Mouse (Mus musculus) yolk sac, embryonic 10.5 days (tissue): ENCODE results near the gene Wdr20.
"Not testable (repeated sequence)": the region's sequence is repeated elsewhere in the genome, so short reads cannot be mapped to it uniquely, and the experiment has no call there.

ENCODE experiments used
- DNase-seq: peaks from one replicate; pipeline ENCODE4 v3.0.0-alpha.2; 2017; ENCODE audit warnings: low spot score

Gene Wdr20

DNA sequence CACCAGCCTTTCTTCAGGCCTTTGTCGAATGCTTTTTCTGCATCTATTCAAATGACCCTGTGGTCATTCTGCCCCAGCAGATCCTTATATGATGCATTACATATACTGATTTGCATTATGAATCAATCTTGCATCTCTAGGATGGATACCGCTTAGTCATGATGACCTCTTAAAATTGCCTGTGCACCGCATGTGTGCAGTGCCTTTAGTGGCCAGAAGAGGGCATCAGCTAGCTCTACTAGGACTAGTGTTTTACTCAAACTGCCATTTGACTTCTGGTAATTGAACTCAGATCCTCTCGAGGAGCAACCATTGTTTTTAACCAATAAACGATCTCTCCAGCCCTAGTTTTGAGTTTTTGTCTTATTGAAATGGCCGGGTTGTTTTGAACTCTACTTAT lies 24.0 kb upstream of the Wdr20 start:
- DNase-seq: no peak

DNA sequence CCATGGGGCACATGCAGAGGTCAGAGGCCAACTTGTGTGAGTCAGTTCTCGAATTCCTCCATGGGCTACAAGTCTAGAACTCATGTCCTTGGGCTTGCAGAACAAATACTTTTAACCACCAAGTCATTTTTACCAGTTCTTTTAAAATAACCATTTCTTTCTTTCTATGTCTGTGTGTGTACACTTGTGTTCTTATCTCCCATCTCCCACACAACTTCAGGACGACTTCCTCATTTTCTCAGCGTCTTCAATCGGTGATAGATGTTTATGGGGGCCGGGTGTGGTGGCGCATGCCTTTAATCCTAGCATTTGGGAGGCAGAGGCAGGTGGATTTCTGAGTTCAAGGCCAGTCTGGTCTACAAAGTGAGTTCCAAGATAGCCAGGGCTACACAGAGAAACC lies 23.5 kb upstream of the Wdr20 start:
- no peak for DNase-seq

DNA sequence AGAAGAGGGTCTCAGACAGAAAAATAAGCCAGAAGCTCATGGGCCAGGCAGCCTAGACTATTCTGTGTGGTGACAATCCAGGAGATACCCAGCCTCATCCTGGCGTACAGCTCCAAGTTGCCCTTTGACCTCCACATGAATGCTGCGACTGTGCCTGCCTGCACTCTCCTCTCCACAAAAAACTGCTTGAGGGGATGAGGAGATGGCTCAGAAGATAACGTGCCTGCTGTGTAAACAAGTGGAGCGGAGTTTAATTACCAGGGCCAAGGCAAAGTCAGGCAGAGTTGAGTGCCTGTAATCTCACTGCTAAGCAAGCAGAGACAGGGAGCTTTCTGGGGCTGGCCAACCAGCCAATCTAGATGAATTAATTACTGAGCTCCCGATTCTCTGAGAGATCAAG lies 21.7 kb upstream of the Wdr20 start:
- peak; percentile 81 for DNase-seq

DNA sequence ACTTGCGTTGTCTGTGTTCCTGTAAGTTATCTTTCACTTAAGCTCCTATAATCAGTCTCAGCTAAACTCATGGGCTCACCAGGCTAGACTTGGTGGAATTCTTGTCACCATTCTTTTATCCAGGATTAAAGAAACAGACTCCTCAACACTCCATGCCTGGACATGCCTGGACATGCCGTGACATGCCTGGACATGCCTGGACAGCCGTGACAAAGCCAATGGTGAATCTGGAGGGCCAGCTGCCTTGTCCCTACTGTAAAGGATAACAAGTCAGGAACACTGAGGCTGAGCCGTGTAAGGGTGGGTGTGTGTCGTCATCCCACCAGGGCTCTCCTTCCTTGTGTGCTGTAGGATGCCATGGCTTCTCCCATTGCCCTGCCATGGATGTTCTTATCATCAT lies 12.7 kb upstream of the Wdr20 start:
- DNase-seq: no peak

DNA sequence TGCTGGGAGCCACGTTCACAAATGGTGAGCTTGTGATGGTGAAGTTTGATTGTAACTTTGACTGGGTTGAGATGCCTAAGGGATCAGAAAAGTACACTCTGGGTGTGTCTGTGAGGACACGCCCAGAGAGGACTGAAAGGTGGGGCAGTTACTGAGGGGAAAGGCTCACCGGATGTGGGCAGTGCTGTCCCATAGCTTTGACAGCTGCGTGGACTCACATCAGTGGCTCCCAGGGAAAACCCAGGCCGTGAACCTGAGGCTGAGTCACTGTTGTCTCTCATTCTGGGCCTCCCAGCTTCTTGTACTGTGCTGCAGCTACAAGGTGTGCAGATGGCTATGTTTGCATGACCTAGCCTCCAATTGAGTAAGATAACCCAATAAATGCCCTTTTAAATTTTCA lies 12.3 kb upstream of the Wdr20 start:
- DNase-seq: no peak

GRCm38 (mm10) chr12:110726428-110726827 lies 11.3 kb upstream of the Wdr20 start:
- DNase-seq: no peak

DNA sequence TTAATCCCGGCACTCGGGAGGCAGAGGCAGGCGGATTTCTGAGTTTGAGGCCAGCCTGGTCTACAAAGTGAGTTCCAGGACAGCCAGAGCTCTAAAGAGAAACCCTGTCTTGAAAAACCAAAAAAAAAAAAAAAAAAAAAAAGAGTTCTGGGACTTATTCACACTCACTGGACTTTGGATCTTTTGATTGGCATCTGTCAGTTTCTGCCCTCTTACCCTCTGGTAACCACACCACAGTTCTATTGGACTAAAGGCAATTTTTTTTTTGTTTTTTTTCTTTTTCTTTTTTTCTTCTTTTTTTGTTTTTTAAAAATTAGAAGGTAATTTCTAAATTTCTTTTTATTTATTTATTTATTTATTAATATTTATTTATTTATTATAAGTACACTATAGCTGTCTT lies 4.5 kb upstream of the Wdr20 start:
- DNase-seq: not testable (repeated sequence)

DNA sequence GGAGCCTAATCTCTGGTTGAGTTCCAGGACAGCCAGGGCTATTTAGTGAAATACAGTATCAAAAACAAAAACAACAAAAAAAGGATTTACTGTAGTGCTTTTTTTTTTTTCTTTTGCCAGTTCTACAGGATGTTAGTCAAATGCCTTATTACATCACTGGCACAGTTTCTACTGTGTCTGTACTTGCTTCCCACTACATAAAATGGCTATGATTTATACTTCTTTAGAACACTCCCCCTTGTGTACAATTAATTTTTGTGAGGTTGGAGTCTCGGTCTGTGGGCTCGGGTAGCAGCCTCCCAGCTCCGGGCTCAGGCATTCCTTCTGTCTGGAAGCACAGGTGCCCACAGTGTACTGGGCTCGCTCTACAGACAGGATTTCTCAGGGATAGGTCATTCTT lies 1.1 kb upstream of the Wdr20 start:
- no peak for DNase-seq

DNA sequence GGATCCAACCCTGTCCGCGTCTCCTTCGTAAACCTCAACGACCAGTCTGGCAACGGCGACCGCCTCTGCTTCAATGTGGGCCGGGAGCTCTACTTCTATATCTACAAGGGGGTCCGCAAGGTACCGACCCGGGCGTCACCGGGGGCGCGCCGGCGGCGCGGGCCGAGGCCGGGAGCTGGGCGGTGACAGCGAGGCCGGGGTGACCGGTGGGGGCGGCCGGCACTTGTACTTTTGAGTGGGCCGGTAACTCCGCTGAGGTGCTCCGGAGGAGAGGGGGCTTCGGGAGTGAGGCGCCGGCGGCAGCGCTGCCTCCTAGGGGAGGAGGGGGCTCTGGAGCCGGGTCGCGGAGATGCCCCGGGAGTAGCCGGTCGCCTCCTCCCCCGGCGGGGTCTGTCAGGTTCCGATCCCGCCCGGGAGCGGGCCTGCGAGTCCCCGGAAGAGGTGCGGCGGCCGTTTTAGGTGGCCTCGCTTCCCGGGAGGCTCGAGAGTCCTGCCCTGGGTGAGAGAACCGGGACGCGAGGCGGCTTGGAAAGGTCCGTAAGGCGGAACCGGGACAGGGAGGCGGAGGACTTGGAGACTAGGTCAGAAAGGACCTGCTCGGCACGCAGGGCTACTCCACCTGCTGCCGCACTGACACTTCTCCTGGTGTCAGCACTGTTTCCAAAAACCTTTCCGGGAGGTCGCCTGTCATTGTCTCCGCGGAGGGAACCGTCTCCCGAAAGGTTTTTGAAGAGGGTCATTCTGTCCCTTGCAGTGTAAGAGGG lies 596 bp downstream of the Wdr20 start:
- peak; percentile 24 for DNase-seq

DNA sequence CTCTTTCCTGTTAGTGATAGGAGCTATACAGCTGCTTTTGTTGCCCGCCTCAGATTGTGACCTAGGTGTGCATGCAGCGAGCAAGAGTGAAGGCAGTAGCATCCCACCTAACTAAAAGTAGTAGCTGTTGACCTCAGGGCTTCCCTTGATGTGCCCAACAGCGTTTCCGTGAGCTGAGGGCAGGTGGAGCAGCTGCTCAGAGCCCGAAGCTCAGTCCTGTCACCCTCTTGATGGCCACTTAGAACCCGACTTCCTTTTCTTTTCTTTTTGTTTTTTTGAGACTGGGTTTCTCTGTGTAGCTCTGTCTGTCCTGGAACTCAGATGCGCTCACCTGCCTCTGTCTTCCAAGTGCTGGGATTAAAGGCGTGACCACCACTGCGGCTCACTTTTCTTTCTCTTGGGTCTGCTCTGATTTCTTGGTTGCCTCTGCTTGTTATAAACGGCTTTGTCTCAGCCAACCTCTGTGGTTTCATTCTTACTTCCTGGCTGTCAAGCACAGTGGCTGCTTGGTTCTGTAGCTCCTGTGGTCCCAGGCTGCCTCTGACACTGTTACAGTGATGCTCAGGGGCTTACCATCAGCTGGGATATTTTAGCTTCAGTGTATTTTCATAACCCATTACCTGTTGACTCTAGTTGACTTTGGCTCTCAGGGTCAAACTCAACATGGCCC lies 13.2 kb downstream of the Wdr20 start:
- no peak for DNase-seq

- no peak for DNase-seq
Measured at GRCm38 (mm10) chr12:110752703-110753102, 15.0 kb downstream of the Wdr20 start.

- DNase-seq: no peak
Measured at GRCm38 (mm10) chr12:110753976-110754375, 16.2 kb downstream of the Wdr20 start.

GRCm38 (mm10) chr12:110757161-110757560 lies 19.4 kb downstream of the Wdr20 start:
- peak; percentile 7 for DNase-seq

- DNase-seq: no peak
Measured at GRCm38 (mm10) chr12:110758932-110759331, 21.2 kb downstream of the Wdr20 start.

DNA sequence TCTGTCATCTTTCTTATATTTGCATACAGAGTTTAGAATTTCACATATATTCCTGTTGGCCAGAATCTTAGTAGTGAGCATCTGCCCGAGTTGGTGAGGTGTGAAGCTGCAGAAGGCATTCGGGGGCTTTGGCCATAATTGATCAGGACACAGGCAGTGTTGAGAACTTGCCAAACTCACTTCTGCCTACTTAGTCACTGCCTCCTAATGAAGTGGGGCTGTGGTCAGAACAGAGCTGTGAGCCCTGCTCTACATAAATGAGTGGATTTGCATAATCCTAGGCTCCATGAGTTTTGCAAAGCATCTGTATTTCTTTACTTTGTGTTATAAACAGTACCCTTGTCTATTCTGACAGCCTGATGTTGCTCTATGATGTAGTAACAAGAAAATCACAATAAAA lies 24.6 kb downstream of the Wdr20 start:
- DNase-seq: no peak

GRCm38 (mm10) chr12:110764531-110764930 lies 26.8 kb downstream of the Wdr20 start:
- no peak for DNase-seq

DNA sequence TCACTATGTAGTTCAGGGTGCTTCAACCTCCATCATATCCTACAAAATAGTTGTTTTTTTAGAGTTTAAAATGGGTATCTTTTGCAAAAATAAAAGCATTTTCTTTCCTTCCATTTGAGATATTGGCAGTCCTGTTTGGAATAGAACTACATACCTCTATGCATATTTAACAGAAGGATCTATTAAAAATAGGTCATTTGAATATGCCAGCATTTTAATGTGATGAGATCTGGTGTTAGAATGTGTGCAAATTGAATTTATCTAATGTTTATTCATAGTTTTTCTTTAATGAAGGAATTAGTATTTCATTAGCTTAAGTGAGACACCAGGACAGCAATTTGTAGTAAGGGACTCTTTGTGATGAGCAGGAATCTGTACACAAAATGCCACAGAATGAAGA lies 30.8 kb downstream of the Wdr20 start:
- no peak for DNase-seq

DNA sequence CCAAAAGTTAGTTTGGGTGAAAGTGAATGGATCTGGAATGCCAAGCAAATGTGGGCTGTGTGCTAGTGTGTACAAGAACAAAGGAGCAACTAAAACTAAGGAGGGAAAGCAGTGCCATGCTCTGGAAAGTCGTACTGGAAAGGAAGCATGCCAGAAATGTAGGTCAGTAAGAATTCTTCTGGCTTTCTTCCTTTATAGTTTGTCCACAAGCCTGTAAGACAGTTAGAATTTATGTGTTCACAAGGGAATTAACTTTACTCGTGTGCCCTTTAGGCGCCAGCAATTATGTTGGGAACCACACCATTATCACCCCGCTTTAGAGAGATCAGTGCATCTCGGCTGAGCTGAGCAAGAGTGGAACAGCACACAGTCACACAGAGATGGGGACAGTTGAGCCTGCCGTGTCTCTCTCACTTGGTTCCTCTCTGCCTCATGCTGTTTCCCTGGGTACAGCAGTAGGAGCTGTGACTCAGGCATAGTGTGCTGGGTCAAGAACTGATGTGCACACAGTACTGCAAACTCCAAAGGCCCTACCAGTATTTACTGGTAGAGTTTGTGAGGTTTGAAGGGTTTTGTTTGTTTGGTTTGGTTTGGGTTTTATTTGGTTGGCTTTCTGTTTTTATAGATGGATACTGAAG lies 32.0 kb downstream of the Wdr20 start:
- DNase-seq: no peak

DNA sequence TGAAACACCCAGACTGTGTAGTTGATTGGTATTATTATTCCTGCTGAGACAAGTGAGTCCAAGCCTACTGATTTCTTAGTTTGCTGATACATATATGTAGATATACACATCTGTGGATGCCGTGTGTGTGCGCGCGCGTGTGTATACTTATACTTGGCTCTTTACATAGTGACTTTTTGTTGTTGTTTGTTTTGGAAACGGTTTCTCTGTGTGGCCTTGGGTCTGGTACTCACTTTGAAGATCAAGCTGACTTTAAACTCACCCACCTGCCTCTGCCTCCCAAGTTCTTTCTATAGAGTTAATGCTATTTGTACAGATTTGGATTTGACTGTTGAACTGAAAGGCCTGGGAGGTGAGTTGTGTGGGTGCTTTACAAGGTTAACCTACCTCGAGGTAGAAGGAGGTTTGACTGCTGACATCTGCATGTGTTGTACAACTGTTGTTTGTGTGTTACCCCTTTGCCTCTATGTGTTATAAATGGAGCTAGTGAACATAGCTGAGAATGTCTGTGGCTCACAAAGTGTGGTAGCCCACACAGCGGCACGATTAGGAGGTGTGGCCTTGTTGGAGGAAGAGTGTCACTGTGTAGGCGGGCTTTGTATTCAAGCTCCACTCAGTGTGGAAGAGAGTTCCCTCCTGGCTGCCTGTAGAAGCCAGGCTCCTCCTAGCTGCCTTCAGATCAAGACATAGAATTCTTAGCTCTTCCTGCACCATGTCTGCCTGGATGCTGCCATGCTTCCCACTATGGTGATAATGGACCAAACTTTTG lies 32.9 kb downstream of the Wdr20 start:
- no peak for DNase-seq

DNA sequence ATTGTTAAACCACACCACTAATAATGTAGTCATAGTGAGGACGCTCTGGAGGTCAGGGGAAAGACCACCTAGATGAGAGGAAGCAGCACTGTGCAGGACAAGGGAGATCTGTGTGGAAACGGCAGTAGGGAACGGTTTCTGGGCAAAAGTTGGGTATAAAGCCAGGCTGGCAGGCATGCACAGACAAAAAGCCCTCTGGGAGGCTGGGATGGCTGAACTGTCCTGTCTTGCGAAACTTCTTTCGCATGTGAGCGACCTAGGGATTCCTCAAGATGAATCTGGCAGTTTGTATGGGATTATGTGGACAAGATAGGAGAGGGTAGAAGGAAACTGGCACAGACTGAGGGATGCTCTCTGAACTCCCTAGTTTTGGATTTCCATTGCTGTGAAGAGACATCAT lies 34.2 kb downstream of the Wdr20 start:
- DNase-seq: no peak

DNA sequence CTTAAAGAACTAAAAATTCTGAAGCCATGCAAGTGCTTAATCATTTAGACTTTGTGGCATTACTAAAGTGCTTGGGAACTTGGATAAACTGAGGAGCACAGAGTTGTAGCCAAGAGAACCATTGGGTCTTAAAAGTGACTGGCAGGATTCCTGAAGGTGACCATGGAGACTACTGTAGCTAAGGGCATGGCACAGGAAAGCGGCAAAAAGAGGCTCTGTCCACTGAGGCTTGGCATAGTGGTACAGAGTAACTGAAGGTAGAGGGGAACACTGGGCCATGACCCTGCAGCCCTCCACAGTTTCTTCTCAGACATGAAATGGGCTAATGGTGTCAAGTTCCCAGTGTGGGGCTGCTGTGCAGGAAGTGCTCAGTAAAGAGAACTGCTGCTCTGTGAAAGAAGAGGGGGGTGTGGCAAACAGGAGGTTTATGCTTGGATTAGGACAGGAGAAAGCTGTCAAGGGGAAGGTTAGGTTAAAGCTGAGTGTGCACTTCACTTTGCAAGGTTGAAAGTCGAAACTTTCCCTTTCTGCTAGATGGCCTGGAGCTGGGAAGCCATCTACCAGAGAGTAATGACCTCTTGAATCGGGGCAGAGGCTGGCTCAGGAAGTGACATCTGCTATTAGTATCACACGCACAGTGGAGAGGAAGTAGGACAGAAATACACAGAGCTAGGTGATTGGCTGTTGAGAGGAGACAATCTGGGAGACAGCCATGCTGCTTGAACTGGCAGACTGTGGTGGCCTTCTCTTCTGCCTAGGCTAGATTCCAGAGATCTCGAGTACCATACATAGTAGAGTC lies 38.1 kb downstream of the Wdr20 start:
- DNase-seq: peak; percentile 34

DNA sequence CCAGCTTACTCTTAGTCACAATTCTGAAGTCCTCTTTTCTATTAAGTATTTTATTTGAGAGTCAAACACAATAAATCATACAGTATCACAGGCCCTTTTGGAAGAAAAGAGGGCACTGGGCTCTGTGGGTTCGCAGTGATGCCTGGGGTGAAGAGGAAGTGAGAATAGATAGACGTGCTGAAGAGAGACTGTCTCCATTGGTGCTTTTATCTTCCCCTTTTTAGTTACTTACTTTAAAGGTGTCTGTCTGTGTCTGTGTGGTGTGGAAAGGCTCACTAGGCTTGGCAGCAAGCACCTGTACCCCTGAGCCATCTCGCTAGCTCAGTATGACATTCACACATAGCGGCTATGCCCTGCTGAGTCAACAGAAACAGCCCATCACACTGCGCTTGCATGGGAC lies 40.1 kb downstream of the Wdr20 start:
- no peak for DNase-seq
